Mouse (Mus musculus) liver, embryonic 14.5 days (tissue): ENCODE results near the gene Olfr1368.

Experiments used
- CTCF ChIP-seq: IDR thresholded peaks from 2 replicates; pipeline ENCODE4 v1.5.1; 2016; ENCODE audit warnings: antibody characterized with exemption, low read depth, control low read depth
- EP300 ChIP-seq: IDR thresholded peaks from 2 replicates; pipeline ENCODE4 v1.6.1; 2016; ENCODE audit warnings: antibody characterized with exemption, low read depth

DNA sequence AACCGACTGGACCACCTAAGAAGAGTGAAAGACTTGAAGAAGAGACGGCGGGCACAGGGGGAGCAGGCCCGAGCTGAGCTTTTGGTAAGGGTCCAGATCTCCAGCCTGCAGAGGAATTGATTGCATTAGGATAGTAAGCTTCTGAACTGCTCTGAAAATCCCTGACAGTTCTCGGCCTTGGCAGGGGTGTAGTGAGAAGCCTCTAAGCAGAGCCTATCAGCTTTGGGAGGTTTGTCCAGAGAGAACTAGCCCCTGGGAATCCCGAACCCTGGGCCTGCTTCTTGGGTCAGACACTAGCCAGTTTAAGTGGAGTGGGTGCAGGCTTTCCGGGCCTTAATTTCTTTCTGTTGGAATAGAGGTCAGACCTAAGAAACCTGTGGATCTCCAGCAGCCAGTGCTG lies 36.3 kb upstream of the Olfr1368 start:
- TF ChIP-seq EP300 (no peak), CTCF (no peak)
